Mouse (Mus musculus): ENCODE results near the gene Nrn1. TPM values are rescaled to one million over a fixed set of nuclear protein-coding genes. Genes with fewer than 3 reads are reported as not detected.
A peak's percentile ranks its signal among the peaks of the same experiment; 100 is the strongest.

The Nrn1 gene
- 5.1 TPM for polyA plus RNA-seq (2012; fragmentation: generic; extraction: Trizol)

- TF ChIP-seq MYOG (IDR thresholded peaks at IDR 0.05; ENCODE audit: control insufficient read depth in 1 of 3, insufficient read depth in 1 of 3, insufficient read length in 2 of 3, low read depth in 2 of 3) = no peak
- TF ChIP-seq REST (IDR thresholded peaks at IDR 0.05; ENCODE audit: insufficient read depth, insufficient read length) = no peak
- TF ChIP-seq MAX (IDR thresholded peaks at IDR 0.05; ENCODE audit: low read depth) = no peak
- TF ChIP-seq TCF3 (IDR thresholded peaks at IDR 0.05; ENCODE audit: insufficient read length, low read depth) = no peak
- TF ChIP-seq CEBPB (IDR thresholded peaks at IDR 0.05; ENCODE audit: insufficient read depth, poor library complexity, severe bottlenecking) = no peak
- TF ChIP-seq USF1 (IDR thresholded peaks at IDR 0.05; ENCODE audit: low read depth) = no peak
- TF ChIP-seq POLR2A (IDR thresholded peaks at IDR 0.05; ENCODE audit: insufficient read length, low read depth) = no peak
- TF ChIP-seq SRF (IDR thresholded peaks at IDR 0.05; ENCODE audit: control insufficient read depth, insufficient read length, low read depth) = no peak
- H3K79me2 ChIP-seq (ENCODE audit: control insufficient read depth, insufficient read depth) = peaks cover 3% of the 10 kb centered on the region
- H3K4me2 ChIP-seq (ENCODE audit: low read depth) = peak within 1 kb of the TSS; percentile 93
- peak within 1 kb of the TSS; percentile 34 for H3K4me3 ChIP-seq
- no peaks in the 10 kb centered on the region for H3K27me3 ChIP-seq (ENCODE audit: control insufficient read depth, insufficient read depth, insufficient read length)
- no peaks in the 10 kb centered on the region for H3K36me3 ChIP-seq (ENCODE audit: control insufficient read depth, insufficient read depth)
- H3ac ChIP-seq (ENCODE audit: control insufficient read depth, insufficient read length) = no peak within 1 kb of the TSS
Observed at GRCm38 (mm10) chr13:36734731-36735571, at the start of gene Nrn1. TSS of gene Nrn1 (minus strand) at chr13:36735131.

GRCm38 (mm10) chr13:36779626-36780025 lies 44.7 kb upstream of the Nrn1 start:
- Histone ChIP-seq H3K27me3 (ENCODE audit: control insufficient read depth, insufficient read depth, insufficient read length) (no peaks in the 10 kb centered on the region), H3K36me3 (ENCODE audit: control insufficient read depth, insufficient read depth) (no peaks in the 10 kb centered on the region), H3K79me2 (ENCODE audit: control insufficient read depth, insufficient read depth) (no peaks in the 10 kb centered on the region), H3K4me3 (no peak overlapping the region), H3ac (ENCODE audit: control insufficient read depth, insufficient read length) (no peak overlapping the region), H3K4me2 (ENCODE audit: low read depth) (peak overlapping the region; percentile 16)
- TF ChIP-seq MYOG (IDR thresholded peaks at IDR 0.05; ENCODE audit: control insufficient read depth in 1 of 3, insufficient read depth in 1 of 3, insufficient read length in 2 of 3, low read depth in 2 of 3) = peak in 1 of 3 experiments; percentile 38
- no peak for TF ChIP-seq TCF12 (IDR thresholded peaks at IDR 0.05; ENCODE audit: insufficient read depth, poor library complexity, severe bottlenecking)
- TF ChIP-seq MYOD1 (IDR thresholded peaks at IDR 0.05; ENCODE audit: control insufficient read depth in 1 of 3, insufficient read length in 2 of 3, low read depth in 2 of 3) = peak in 2 of 3 experiments; percentile 73 to 80

GRCm38 (mm10) chr13:36766801-36767200 lies 31.9 kb upstream of the Nrn1 start:
- no peak overlapping the region for H3ac ChIP-seq (ENCODE audit: control insufficient read depth, insufficient read length)
- no peaks in the 10 kb centered on the region for H3K36me3 ChIP-seq (ENCODE audit: control insufficient read depth, insufficient read depth)
- H3K4me3 ChIP-seq = no peak overlapping the region
- H3K79me2 ChIP-seq (ENCODE audit: control insufficient read depth, insufficient read depth) = no peaks in the 10 kb centered on the region
- H3K4me2 ChIP-seq (ENCODE audit: low read depth) = no peak overlapping the region
- no peak for TF ChIP-seq REST (IDR thresholded peaks at IDR 0.05; ENCODE audit: insufficient read depth, insufficient read length)
- no peak for TF ChIP-seq MYOD1 (IDR thresholded peaks at IDR 0.05; ENCODE audit: control insufficient read depth in 1 of 3, insufficient read length in 2 of 3, low read depth in 2 of 3)
- no peak for TF ChIP-seq CEBPB (IDR thresholded peaks at IDR 0.05; ENCODE audit: insufficient read depth, poor library complexity, severe bottlenecking)
- TF ChIP-seq MAX (IDR thresholded peaks at IDR 0.05; ENCODE audit: low read depth) = no peak
- no peak for TF ChIP-seq E2F4 (IDR thresholded peaks at IDR 0.05; ENCODE audit: insufficient read depth)
- no peak for TF ChIP-seq USF1 (IDR thresholded peaks at IDR 0.05; ENCODE audit: low read depth)
- TF ChIP-seq TCF3 (IDR thresholded peaks at IDR 0.05; ENCODE audit: insufficient read length, low read depth) = no peak
- no peak for TF ChIP-seq SRF (IDR thresholded peaks at IDR 0.05; ENCODE audit: control insufficient read depth, insufficient read length, low read depth)
- TF ChIP-seq POLR2AphosphoS2 (IDR thresholded peaks at IDR 0.05; ENCODE audit: insufficient read length, low read depth) = no peak
- no peak for TF ChIP-seq MYOG (IDR thresholded peaks at IDR 0.05; ENCODE audit: control insufficient read depth in 1 of 3, insufficient read depth in 1 of 3, insufficient read length in 2 of 3, low read depth in 2 of 3)
- TF ChIP-seq POLR2A (IDR thresholded peaks at IDR 0.05; ENCODE audit: insufficient read length, low read depth) = no peak
- no peak for TF ChIP-seq TCF12 (IDR thresholded peaks at IDR 0.05; ENCODE audit: insufficient read depth, poor library complexity, severe bottlenecking)
- no peaks in the 10 kb centered on the region for H3K27me3 ChIP-seq (ENCODE audit: control insufficient read depth, insufficient read depth, insufficient read length)

GRCm38 (mm10) chr13:36751861-36752260 lies 16.9 kb upstream of the Nrn1 start:
- Histone ChIP-seq H3K79me2 (ENCODE audit: control insufficient read depth, insufficient read depth) (no peaks in the 10 kb centered on the region), H3K36me3 (ENCODE audit: control insufficient read depth, insufficient read depth) (no peaks in the 10 kb centered on the region), H3ac (ENCODE audit: control insufficient read depth, insufficient read length) (no peak overlapping the region), H3K27me3 (ENCODE audit: control insufficient read depth, insufficient read depth, insufficient read length) (no peaks in the 10 kb centered on the region), H3K4me2 (ENCODE audit: low read depth) (no peak overlapping the region), H3K4me3 (no peak overlapping the region)
- no peak for TF ChIP-seq TCF12 (IDR thresholded peaks at IDR 0.05; ENCODE audit: insufficient read depth, poor library complexity, severe bottlenecking)
- TF ChIP-seq REST (IDR thresholded peaks at IDR 0.05; ENCODE audit: insufficient read depth, insufficient read length) = no peak
- TF ChIP-seq E2F4 (IDR thresholded peaks at IDR 0.05; ENCODE audit: insufficient read depth) = no peak
- TF ChIP-seq USF1 (IDR thresholded peaks at IDR 0.05; ENCODE audit: low read depth) = no peak
- no peak for TF ChIP-seq MYOG (IDR thresholded peaks at IDR 0.05; ENCODE audit: control insufficient read depth in 1 of 3, insufficient read depth in 1 of 3, insufficient read length in 2 of 3, low read depth in 2 of 3)
- no peak for TF ChIP-seq MYOD1 (IDR thresholded peaks at IDR 0.05; ENCODE audit: control insufficient read depth in 1 of 3, insufficient read length in 2 of 3, low read depth in 2 of 3)

- Histone ChIP-seq H3ac (ENCODE audit: control insufficient read depth, insufficient read length) (no peak overlapping the region), H3K27me3 (ENCODE audit: control insufficient read depth, insufficient read depth, insufficient read length) (no peaks in the 10 kb centered on the region), H3K4me3 (no peak overlapping the region), H3K36me3 (ENCODE audit: control insufficient read depth, insufficient read depth) (no peaks in the 10 kb centered on the region), H3K4me2 (ENCODE audit: low read depth) (no peak overlapping the region), H3K79me2 (ENCODE audit: control insufficient read depth, insufficient read depth) (no peaks in the 10 kb centered on the region)
- TF ChIP-seq REST (IDR thresholded peaks at IDR 0.05; ENCODE audit: insufficient read depth, insufficient read length) (no peak), MYOG (IDR thresholded peaks at IDR 0.05; ENCODE audit: control insufficient read depth in 1 of 3, insufficient read depth in 1 of 3, insufficient read length in 2 of 3, low read depth in 2 of 3) (no peak), TCF12 (IDR thresholded peaks at IDR 0.05; ENCODE audit: insufficient read depth, poor library complexity, severe bottlenecking) (no peak), MAX (IDR thresholded peaks at IDR 0.05; ENCODE audit: low read depth) (no peak), E2F4 (IDR thresholded peaks at IDR 0.05; ENCODE audit: insufficient read depth) (no peak), POLR2A (IDR thresholded peaks at IDR 0.05; ENCODE audit: insufficient read length, low read depth) (no peak), POLR2AphosphoS2 (IDR thresholded peaks at IDR 0.05; ENCODE audit: insufficient read length, low read depth) (no peak), CEBPB (IDR thresholded peaks at IDR 0.05; ENCODE audit: insufficient read depth, poor library complexity, severe bottlenecking) (no peak), MYOD1 (IDR thresholded peaks at IDR 0.05; ENCODE audit: control insufficient read depth in 1 of 3, insufficient read length in 2 of 3, low read depth in 2 of 3) (no peak), TCF3 (IDR thresholded peaks at IDR 0.05; ENCODE audit: insufficient read length, low read depth) (no peak), SRF (IDR thresholded peaks at IDR 0.05; ENCODE audit: control insufficient read depth, insufficient read length, low read depth) (no peak), USF1 (IDR thresholded peaks at IDR 0.05; ENCODE audit: low read depth) (no peak)
Observed at GRCm38 (mm10) chr13:36750056-36750455, 15.1 kb upstream of the Nrn1 start.

All from myocyte (in vitro differentiated cells).